Mouse (Mus musculus) left cerebral cortex, postnatal 14 days (tissue): ENCODE results near the gene Creb5. TPM values are rescaled to one million over a fixed set of nuclear protein-coding genes. Genes with fewer than 3 reads are reported as not detected.
A peak's percentile ranks its signal among the peaks of the same experiment; 100 is the strongest.

Source experiments
- DNase-seq, 2 experiments: peaks; one replicate each; pipeline ENCODE4 v3.0.0; 2021 to 2022; ENCODE audit warnings: low spot score in 2 of 2, mixed read lengths in 1 of 2
- intact Hi-C: fragments of 180-260 bp; cut with DNase I; formaldehyde crosslinking; loops from one replicate; pipeline ENCODE4 v1.15.1; 2025
- total RNA-seq, 2 experiments: library from RNA; stranded (reverse); gene quantifications; 2 replicates each; pipeline ENCODE4 v1.2.3; 2021

Gene Creb5
- total RNA-seq, 2 experiments from 2014 or later = 3.8 to 4.0 TPM

- no peak for DNase-seq
- intact Hi-C loops = no loop called here
Observed at GRCm38 (mm10) chr6:53612681-53613080, 325.6 kb downstream of the Creb5 start.

GRCm38 (mm10) chr6:53615440-53616211 lies 328.6 kb downstream of the Creb5 start:
- intact Hi-C loops = no loop called here
- no peak for DNase-seq

GRCm38 (mm10) chr6:53618164-53618563 lies 331.1 kb downstream of the Creb5 start:
- intact Hi-C loops = no loop called here
- DNase-seq = no peak

GRCm38 (mm10) chr6:53619676-53620075 lies 332.6 kb downstream of the Creb5 start:
- no peak for DNase-seq
- intact Hi-C loops = no loop called here

GRCm38 (mm10) chr6:53621295-53621694 lies 334.2 kb downstream of the Creb5 start:
- intact Hi-C loops = no loop called here
- no peak for DNase-seq

GRCm38 (mm10) chr6:53624455-53625276 lies 337.6 kb downstream of the Creb5 start:
- intact Hi-C loops = no loop called here
- no peak for DNase-seq

GRCm38 (mm10) chr6:53626044-53626443 lies 339.0 kb downstream of the Creb5 start:
- intact Hi-C loops = no loop called here
- no peak for DNase-seq

- no peak for DNase-seq
- intact Hi-C loops = no loop called here
Observed at GRCm38 (mm10) chr6:53628714-53629113, 341.6 kb downstream of the Creb5 start.

GRCm38 (mm10) chr6:53635453-53635852 lies 348.4 kb downstream of the Creb5 start:
- intact Hi-C loops = no loop called here
- DNase-seq = no peak

GRCm38 (mm10) chr6:53637356-53638351 lies 350.6 kb downstream of the Creb5 start:
- intact Hi-C loops = no loop called here

GRCm38 (mm10) chr6:53641633-53642605 lies 354.8 kb downstream of the Creb5 start:
- no peak for DNase-seq
- intact Hi-C loops = loop anchor here (10.0 kb wide), 1 partner anchor 347 kb away; no protein-coding TSS in a partner anchor

More at GRCm38 (mm10) chr6:53637356-53638351, 350.6 kb downstream of the Creb5 start:
- DNase-seq = peak in 1 of 2 experiments; percentile 14

GRCm38 (mm10) chr6:53642826-53643356 lies 355.8 kb downstream of the Creb5 start:
- intact Hi-C loops = loop anchor here (10.0 kb wide), 1 partner anchor 348 kb away; no protein-coding TSS in a partner anchor
- DNase-seq = no peak

GRCm38 (mm10) chr6:53643481-53643880 lies 356.4 kb downstream of the Creb5 start:
- intact Hi-C loops = loop anchor here (10.0 kb wide), 1 partner anchor 349 kb away; no protein-coding TSS in a partner anchor
- DNase-seq = no peak

GRCm38 (mm10) chr6:53644056-53644455 lies 357.0 kb downstream of the Creb5 start:
- intact Hi-C loops = loop anchor here (10.0 kb wide), 1 partner anchor 349 kb away; no protein-coding TSS in a partner anchor
- DNase-seq = no peak

- DNase-seq = no peak
- intact Hi-C loops = loop anchor here (10.0 kb wide), 1 partner anchor 350 kb away; no protein-coding TSS in a partner anchor
Observed at GRCm38 (mm10) chr6:53644971-53645370, 357.9 kb downstream of the Creb5 start.

GRCm38 (mm10) chr6:53649782-53650181 lies 362.7 kb downstream of the Creb5 start:
- DNase-seq = no peak
- intact Hi-C loops = loop anchor here (10.0 kb wide), 1 partner anchor 355 kb away; no protein-coding TSS in a partner anchor

GRCm38 (mm10) chr6:53652691-53653090 lies 365.6 kb downstream of the Creb5 start:
- intact Hi-C loops = no loop called here
- no peak for DNase-seq
